Mouse (Mus musculus): ENCODE results near the gene Rhox2h.
"Not testable (repeated sequence)": the region's sequence is repeated elsewhere in the genome, so short reads cannot be mapped to it uniquely, and the experiment has no call there.

Rhox2h gene

GRCm38 (mm10) chrX:37673177-37673576 lies at the start of gene Rhox2h:
Rhox2h (minus strand) TSS chrX:37673277.
- not testable (repeated sequence) for DNase-seq (ENCODE audit: extremely low spot score, low read depth, low spot score)

- DNase-seq (ENCODE audit: extremely low spot score, low read depth, low spot score), result no peak
Measured at GRCm38 (mm10) chrX:37701821-37702387, 28.8 kb upstream of the Rhox2h start.

- no peak for DNase-seq (ENCODE audit: extremely low spot score, low read depth, low spot score)
Measured at GRCm38 (mm10) chrX:37692261-37692660, 19.2 kb upstream of the Rhox2h start.

GRCm38 (mm10) chrX:37683031-37683715 lies 10.1 kb upstream of the Rhox2h start:
- DNase-seq (ENCODE audit: extremely low spot score, low read depth, low spot score), result no peak

GRCm38 (mm10) chrX:37668664-37669063 lies 4.4 kb downstream of the Rhox2h start, which contains the start of gene Rhox3h:
Rhox3h (minus strand) TSS chrX:37668764.
- not testable (repeated sequence) for DNase-seq (ENCODE audit: extremely low spot score, low read depth, low spot score)

- not testable (repeated sequence) for DNase-seq (ENCODE audit: extremely low spot score, low read depth, low spot score)
Measured at GRCm38 (mm10) chrX:37651227-37651626, 21.9 kb downstream of the Rhox2h start, which contains the start of gene Rhox4g. Rhox4g (minus strand) TSS chrX:37651327.

GRCm38 (mm10) chrX:37643370-37643769 lies 29.7 kb downstream of the Rhox2h start, which contains the start of gene Rhox2g:
Rhox2g (minus strand) TSS chrX:37643470.
- DNase-seq (ENCODE audit: extremely low spot score, low read depth, low spot score), result not testable (repeated sequence)

- not testable (repeated sequence) for DNase-seq (ENCODE audit: extremely low spot score, low read depth, low spot score)
Measured at GRCm38 (mm10) chrX:37628512-37628911, 44.6 kb downstream of the Rhox2h start, which contains the start of gene Rhox3g. Rhox3g (minus strand) TSS chrX:37628612.
